Mouse (Mus musculus): ENCODE measurements around the gene Akap12.
A peak's percentile ranks its signal among the peaks of the same experiment; 100 is the strongest.

Gene Akap12

GRCm38 (mm10) chr10:4284781-4285180 lies 18.6 kb downstream of the Akap12 start:
- DNase-seq (ENCODE audit: low spot score in 2 of 2) = no peak

GRCm38 (mm10) chr10:4285752-4286151 lies 19.6 kb downstream of the Akap12 start:
- peak in 1 of 2 experiments; percentile 21 for DNase-seq (ENCODE audit: low spot score in 2 of 2)

- no peak for DNase-seq (ENCODE audit: low spot score in 2 of 2)
Measured at GRCm38 (mm10) chr10:4289171-4289570, 23.0 kb downstream of the Akap12 start.

GRCm38 (mm10) chr10:4289636-4290035 lies 23.5 kb downstream of the Akap12 start:
- no peak for DNase-seq (ENCODE audit: low spot score in 2 of 2)

- no peak for DNase-seq (ENCODE audit: low spot score in 2 of 2)
Measured at GRCm38 (mm10) chr10:4290145-4290544, 24.0 kb downstream of the Akap12 start.

GRCm38 (mm10) chr10:4290561-4290960 lies 24.4 kb downstream of the Akap12 start:
- no peak for DNase-seq (ENCODE audit: low spot score in 2 of 2)

- DNase-seq (ENCODE audit: low spot score in 2 of 2) = peak in 1 of 2 experiments; percentile 23
Measured at GRCm38 (mm10) chr10:4293418-4293817, 27.2 kb downstream of the Akap12 start.

GRCm38 (mm10) chr10:4303558-4303957 lies 37.4 kb downstream of the Akap12 start:
- DNase-seq (ENCODE audit: low spot score in 2 of 2) = no peak

GRCm38 (mm10) chr10:4323885-4324284 lies 57.7 kb downstream of the Akap12 start:
- DNase-seq (ENCODE audit: low spot score in 2 of 2) = no peak

- DNase-seq (ENCODE audit: low spot score in 2 of 2) = no peak
Measured at GRCm38 (mm10) chr10:4325562-4325961, 59.4 kb downstream of the Akap12 start.

- no peak for DNase-seq (ENCODE audit: low spot score in 2 of 2)
Measured at GRCm38 (mm10) chr10:4327716-4328115, 61.5 kb downstream of the Akap12 start.

- no peak for DNase-seq (ENCODE audit: low spot score in 2 of 2)
Measured at GRCm38 (mm10) chr10:4332228-4332979, 66.2 kb downstream of the Akap12 start.

- peak in 1 of 2 experiments; percentile 42 for DNase-seq (ENCODE audit: low spot score in 2 of 2)
Measured at GRCm38 (mm10) chr10:4333319-4333718, 67.1 kb downstream of the Akap12 start.

GRCm38 (mm10) chr10:4334039-4334683 lies 68.0 kb downstream of the Akap12 start:
- peak; percentile 85 to 91 for DNase-seq (ENCODE audit: low spot score in 2 of 2)

GRCm38 (mm10) chr10:4338863-4339461 lies 72.8 kb downstream of the Akap12 start:
- DNase-seq (ENCODE audit: low spot score in 2 of 2) = peak in 1 of 2 experiments; percentile 47

GRCm38 (mm10) chr10:4341430-4341829 lies 75.2 kb downstream of the Akap12 start:
- DNase-seq (ENCODE audit: low spot score in 2 of 2) = peak in 1 of 2 experiments; percentile 38

- peak; percentile 82 to 92 for DNase-seq (ENCODE audit: low spot score in 2 of 2)
Measured at GRCm38 (mm10) chr10:4346489-4347135, 80.4 kb downstream of the Akap12 start.

- no peak for DNase-seq (ENCODE audit: low spot score in 2 of 2)
Measured at GRCm38 (mm10) chr10:4347136-4347492, 80.9 kb downstream of the Akap12 start.

- DNase-seq (ENCODE audit: low spot score in 2 of 2) = no peak
Measured at GRCm38 (mm10) chr10:4347591-4347990, 81.4 kb downstream of the Akap12 start.

GRCm38 (mm10) chr10:4354371-4355260 lies 88.4 kb downstream of the Akap12 start:
- DNase-seq (ENCODE audit: low spot score in 2 of 2) = no peak

- no peak for DNase-seq (ENCODE audit: low spot score in 2 of 2)
Measured at GRCm38 (mm10) chr10:4355882-4356451, 89.8 kb downstream of the Akap12 start.

Measured in urinary bladder, postnatal 4 days (tissue).